Mouse (Mus musculus) gastrocnemius, postnatal 10 days (tissue): ENCODE measurements around the gene Amy2a5. TPM values are rescaled to one million over a fixed set of nuclear protein-coding genes. Genes with fewer than 3 reads are reported as not detected.
"Not testable (repeated sequence)": the region's sequence is repeated elsewhere in the genome, so short reads cannot be mapped to it uniquely, and the experiment has no call there.

Experiments
- DNase-seq: peaks from one replicate; pipeline ENCODE4 v3.0.0; 2021; ENCODE audit warnings: mixed read lengths
- long read RNA-seq, 2 experiments: library from polyadenylated mRNA; stranded (forward); transcript quantifications; one replicate each; pipeline ENCODE4 v2.0.0; 2021
- total RNA-seq, 2 experiments: library from RNA; stranded (reverse); gene quantifications; 2 replicates each; pipeline ENCODE4 v1.2.3; 2021

Amy2a5 gene
- total RNA-seq, result not detected
- long read RNA-seq, experiment 1, result 0 reads
- long read RNA-seq, experiment 2, result 0 reads

DNA sequence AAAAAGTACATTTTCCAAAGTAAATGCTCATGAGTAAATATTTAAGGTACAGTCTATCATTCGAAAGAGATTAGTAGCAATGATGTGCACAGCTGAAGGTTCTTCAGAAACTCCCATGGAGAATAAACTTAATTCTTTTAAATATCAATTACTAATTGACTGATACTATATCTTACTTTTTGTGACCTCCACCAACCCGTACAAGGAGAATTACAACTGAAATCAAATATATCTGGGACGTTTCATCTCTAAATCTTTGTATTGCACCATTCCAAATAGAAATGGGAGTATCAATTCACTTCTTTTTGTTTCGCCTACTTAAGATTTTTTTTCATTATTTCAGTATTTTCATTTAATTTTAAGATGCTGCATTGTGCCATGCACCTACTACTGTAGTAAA is at the start of gene Amy2a5:
TSS of gene Amy2a5 (minus strand) at position 101 of the 400 bp plus-strand sequence.
- not testable (repeated sequence) for DNase-seq

GRCm38 (mm10) chr3:113291349-113291748 is 32.7 kb upstream of the Amy2a5 start, which contains the start of gene Amy2a4:
TSS of gene Amy2a4 (minus strand) at chr3:113291449.
- DNase-seq, result not testable (repeated sequence)

- not testable (repeated sequence) for DNase-seq
Measured at GRCm38 (mm10) chr3:113280285-113280684, 21.6 kb upstream of the Amy2a5 start.

DNA sequence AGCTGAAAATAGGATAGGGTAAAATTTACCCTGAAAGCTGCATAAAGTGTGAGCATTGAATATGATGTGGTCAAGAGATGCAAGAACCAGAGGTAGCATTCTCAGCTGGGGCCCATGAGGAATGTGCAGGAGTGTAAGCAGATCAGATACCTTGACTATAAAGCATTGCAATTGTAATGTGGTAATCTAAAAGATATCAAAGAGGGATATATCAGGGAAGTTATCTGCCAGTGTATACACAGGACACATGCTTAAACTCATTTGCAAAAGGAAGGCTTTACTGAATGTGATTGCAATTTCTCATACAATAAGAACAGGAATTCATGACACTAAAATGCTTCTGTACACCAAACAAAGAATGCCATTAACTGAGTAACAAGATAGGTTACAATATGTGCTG is 20.9 kb upstream of the Amy2a5 start:
- not testable (repeated sequence) for DNase-seq

- DNase-seq, result no peak
Measured at GRCm38 (mm10) chr3:113227115-113227514, 31.5 kb downstream of the Amy2a5 start.

Other genes starting within 250 kb of the Amy2a5 start
- gene Amy2a4, start 32.6 kb upstream of the Amy2a5 start, total RNA-seq, result not detected
- gene Amy2a3, start 65.2 kb upstream of the Amy2a5 start, total RNA-seq, result not detected
- gene Amy2a2, start 97.8 kb upstream of the Amy2a5 start, total RNA-seq, result not detected